Mouse (Mus musculus): ENCODE results near the gene Apoa5. TPM values are rescaled to one million over a fixed set of nuclear protein-coding genes. Genes with fewer than 3 reads are reported as not detected.

Gene Apoa5
- 0.73 and 0.83 TPM in 2 replicates for polyA plus RNA-seq (2015; fragmentation: Nextera tagmentation; extraction: Ambion mirVana)

- DNase-seq (no peak), ATAC-seq (ENCODE audit: low read depth) (no peak)
- Histone ChIP-seq H3K27me3 (peaks cover 23% of the 10 kb centered on the region), H3K4me1 (replicated peaks) (peaks cover 18% of the 10 kb centered on the region), H3K9me3 (replicated peaks) (no peaks in the 10 kb centered on the region), H3K27ac (no peak within 1 kb of the TSS), H3K4me2 (no peak within 1 kb of the TSS), H3K36me3 (no peaks in the 10 kb centered on the region), H3K4me3 (replicated peaks) (no peak within 1 kb of the TSS), H3K9ac (no peak within 1 kb of the TSS)
- 35% methylated on average over 7 of the region's 7 CpGs for WGBS (ENCODE audit: insufficient replicate concordance)
Measured at GRCm38 (mm10) chr9:46268343-46268873, at the start of gene Apoa5. TSS of gene Apoa5 (plus strand) at chr9:46268633.

GRCm38 (mm10) chr9:46223090-46223489, 45.3 kb upstream of the Apoa5 start:
- Histone ChIP-seq H3K4me3 (replicated peaks) (no peak overlapping the region), H3K4me2 (no peak overlapping the region), H3K9ac (no peak overlapping the region), H3K4me1 (replicated peaks) (peaks cover 35% of the 10 kb centered on the region), H3K27me3 (no peaks in the 10 kb centered on the region), H3K27ac (no peak overlapping the region), H3K36me3 (peaks cover 25% of the 10 kb centered on the region; the same call in 1 of the 2 replicates), H3K9me3 (replicated peaks) (no peaks in the 10 kb centered on the region)
- WGBS (ENCODE audit: insufficient replicate concordance) = 68% methylated on average over 6 of the region's 6 CpGs
- no peak for DNase-seq
- no peak for ATAC-seq (ENCODE audit: low read depth)

GRCm38 (mm10) chr9:46224101-46224500, 44.3 kb upstream of the Apoa5 start:
- H3K9me3 ChIP-seq (replicated peaks) = no peaks in the 10 kb centered on the region
- ATAC-seq (ENCODE audit: low read depth) = no peak
- DNase-seq = no peak
- peaks cover 25% of the 10 kb centered on the region; the same call in 1 of the 2 replicates for H3K36me3 ChIP-seq
- 58% methylated on average over 3 of the region's 3 CpGs for WGBS (ENCODE audit: insufficient replicate concordance)
- H3K27ac ChIP-seq = no peak overlapping the region
- H3K9ac ChIP-seq = no peak overlapping the region
- H3K27me3 ChIP-seq = no peaks in the 10 kb centered on the region
- H3K4me2 ChIP-seq = no peak overlapping the region
- peaks cover 32% of the 10 kb centered on the region for H3K4me1 ChIP-seq (replicated peaks)
- no peak overlapping the region for H3K4me3 ChIP-seq (replicated peaks)

GRCm38 (mm10) chr9:46224945-46225660, 43.3 kb upstream of the Apoa5 start:
- ATAC-seq (ENCODE audit: low read depth) = no peak
- H3K36me3 ChIP-seq = peaks cover 18% of the 10 kb centered on the region; the same call in 1 of the 2 replicates
- H3K9me3 ChIP-seq (replicated peaks) = no peaks in the 10 kb centered on the region
- no peaks in the 10 kb centered on the region for H3K27me3 ChIP-seq
- DNase-seq = no peak
- no peak overlapping the region for H3K4me2 ChIP-seq
- H3K4me1 ChIP-seq (replicated peaks) = peaks cover 33% of the 10 kb centered on the region
- H3K4me3 ChIP-seq (replicated peaks) = no peak overlapping the region
- H3K27ac ChIP-seq = no peak overlapping the region; the same call in 1 of the 2 replicates
- no peak overlapping the region for H3K9ac ChIP-seq
- WGBS (ENCODE audit: insufficient replicate concordance) = 44% methylated on average over 5 of the region's 5 CpGs

GRCm38 (mm10) chr9:46227064-46227614, 41.3 kb upstream of the Apoa5 start:
- H3K36me3 ChIP-seq = 0 out of 2 replicates have a peak, but pooled peaks cover 4% of the 10 kb centered on the region
- no peak for ATAC-seq (ENCODE audit: low read depth)

GRCm38 (mm10) chr9:46228491-46228890, 39.9 kb upstream of the Apoa5 start, which contains the start of gene Apoa1:
TSS of gene Apoa1 (plus strand) at chr9:46228580.
- no peaks in the 10 kb centered on the region for H3K36me3 ChIP-seq
- ATAC-seq (ENCODE audit: low read depth) (peak; percentile 75), DNase-seq (peak; percentile 17)
- peak within 1 kb of the TSS; percentile 60 for H3K27ac ChIP-seq
- H3K27me3 ChIP-seq = no peaks in the 10 kb centered on the region
- peak within 1 kb of the TSS; percentile 64 for H3K9ac ChIP-seq
- H3K9me3 ChIP-seq (replicated peaks) = no peaks in the 10 kb centered on the region
- H3K4me3 ChIP-seq (replicated peaks) = peak within 1 kb of the TSS; percentile 57
- H3K4me1 ChIP-seq (replicated peaks) = peaks cover 51% of the 10 kb centered on the region
- H3K4me2 ChIP-seq = peak within 1 kb of the TSS; percentile 73
- WGBS (ENCODE audit: insufficient replicate concordance) = 36% methylated on average over 9 of the region's 9 CpGs

More at GRCm38 (mm10) chr9:46227064-46227614, 41.3 kb upstream of the Apoa5 start:
- no peaks in the 10 kb centered on the region for H3K9me3 ChIP-seq (replicated peaks)
- H3K27me3 ChIP-seq = no peaks in the 10 kb centered on the region
- H3K4me2 ChIP-seq = no peak overlapping the region
- 46% methylated on average over 3 of the region's 3 CpGs for WGBS (ENCODE audit: insufficient replicate concordance)
- H3K4me3 ChIP-seq (replicated peaks) = no peak overlapping the region
- no peak overlapping the region for H3K27ac ChIP-seq
- peaks cover 47% of the 10 kb centered on the region for H3K4me1 ChIP-seq (replicated peaks)
- no peak for DNase-seq
- H3K9ac ChIP-seq = no peak overlapping the region

- H3K36me3 ChIP-seq = no peaks in the 10 kb centered on the region
- DNase-seq (peak; percentile 45), ATAC-seq (ENCODE audit: low read depth) (peak; percentile 50; the same call in 1 of the 2 replicates)
- 13% methylated on average over 37 of the region's 37 CpGs for WGBS (ENCODE audit: insufficient replicate concordance)
- H3K9ac ChIP-seq = peak overlapping the region; percentile 64
- peak overlapping the region; percentile 57 for H3K4me3 ChIP-seq (replicated peaks)
- no peaks in the 10 kb centered on the region for H3K27me3 ChIP-seq
- H3K27ac ChIP-seq = peak overlapping the region; percentile 60
- peak overlapping the region; percentile 73 for H3K4me2 ChIP-seq
- no peaks in the 10 kb centered on the region for H3K9me3 ChIP-seq (replicated peaks)
- peaks cover 43% of the 10 kb centered on the region for H3K4me1 ChIP-seq (replicated peaks)
Measured at GRCm38 (mm10) chr9:46229573-46230449, 38.6 kb upstream of the Apoa5 start.

- Histone ChIP-seq H3K27me3 (no peaks in the 10 kb centered on the region), H3K9ac (peak overlapping the region; percentile 64), H3K27ac (peak overlapping the region; percentile 60), H3K4me1 (replicated peaks) (peaks cover 46% of the 10 kb centered on the region), H3K9me3 (replicated peaks) (no peaks in the 10 kb centered on the region), H3K36me3 (no peaks in the 10 kb centered on the region), H3K4me2 (peak overlapping the region; percentile 73), H3K4me3 (replicated peaks) (peak overlapping the region; percentile 57)
- ATAC-seq (ENCODE audit: low read depth) = no peak
- WGBS (ENCODE audit: insufficient replicate concordance) = 28% methylated on average over 13 of the region's 13 CpGs
- no peak for DNase-seq
Measured at GRCm38 (mm10) chr9:46230450-46230975, 37.9 kb upstream of the Apoa5 start.

- Histone ChIP-seq H3K36me3 (no peaks in the 10 kb centered on the region), H3K4me1 (replicated peaks) (peaks cover 32% of the 10 kb centered on the region), H3K9ac (no peak overlapping the region), H3K4me2 (no peak overlapping the region), H3K9me3 (replicated peaks) (no peaks in the 10 kb centered on the region), H3K4me3 (replicated peaks) (no peak overlapping the region), H3K27ac (peak overlapping the region; percentile 54), H3K27me3 (no peaks in the 10 kb centered on the region)
- DNase-seq = no peak
- ATAC-seq (ENCODE audit: low read depth) = 0 out of 2 replicates have a peak, but pooled peaks have one; percentile 3
- 63% methylated on average over 6 of the region's 6 CpGs for WGBS (ENCODE audit: insufficient replicate concordance)
Measured at GRCm38 (mm10) chr9:46235196-46235595, 33.2 kb upstream of the Apoa5 start.

- H3K4me2 ChIP-seq = no peak within 1 kb of the TSS
- no peaks in the 10 kb centered on the region for H3K27me3 ChIP-seq
- H3K9ac ChIP-seq = no peak within 1 kb of the TSS
- H3K4me1 ChIP-seq (replicated peaks) = peaks cover 30% of the 10 kb centered on the region
- H3K9me3 ChIP-seq (replicated peaks) = no peaks in the 10 kb centered on the region
- H3K27ac ChIP-seq = peak within 1 kb of the TSS; percentile 54
- no peaks in the 10 kb centered on the region for H3K36me3 ChIP-seq
- ATAC-seq (ENCODE audit: low read depth) (no peak), DNase-seq (no peak)
- no peak within 1 kb of the TSS for H3K4me3 ChIP-seq (replicated peaks)
Measured at GRCm38 (mm10) chr9:46235596-46235648, 33.0 kb upstream of the Apoa5 start, which contains the start of gene Apoc3. TSS of gene Apoc3 (minus strand) at chr9:46235636.

- DNase-seq (peak; percentile 18), ATAC-seq (ENCODE audit: low read depth) (peak; percentile 69)
- H3K27ac ChIP-seq = peak overlapping the region; percentile 54
- no peaks in the 10 kb centered on the region for H3K9me3 ChIP-seq (replicated peaks)
- H3K4me3 ChIP-seq (replicated peaks) = no peak overlapping the region
- H3K36me3 ChIP-seq = no peaks in the 10 kb centered on the region
- H3K4me1 ChIP-seq (replicated peaks) = peaks cover 27% of the 10 kb centered on the region
- no peak overlapping the region for H3K9ac ChIP-seq
- no peak overlapping the region for H3K4me2 ChIP-seq
- H3K27me3 ChIP-seq = no peaks in the 10 kb centered on the region
- 47% methylated on average over 4 of the region's 4 CpGs for WGBS (ENCODE audit: insufficient replicate concordance)
Measured at GRCm38 (mm10) chr9:46235649-46236048, 32.8 kb upstream of the Apoa5 start.

Measured in liver, embryonic 13.5 days (tissue).